Mouse (Mus musculus) MEL (cell line): ENCODE measurements around the gene Pcgf6. TPM values are rescaled to one million over a fixed set of nuclear protein-coding genes. Genes with fewer than 3 reads are reported as not detected.

Experiments
- DNase-seq: peaks from one replicate; pipeline ENCODE4 v3.0.0; 2011; ENCODE audit warnings: low read depth, low spot score
- H3K27ac ChIP-seq: 2 replicates; pipeline ENCODE4 v1.5.1; 2012; ENCODE audit warnings: low read depth, mild to moderate bottlenecking, control low read depth, low read length, moderate library complexity; ENCODE audit not compliant: control insufficient read depth
- H3K27me3 ChIP-seq, 2 experiments: fragments of 150-350 bp in 1 of 2; sonication (generic) in 1 of 2; 2 replicates each; pipeline ENCODE4 v1.6.1; 2012; ENCODE audit warnings: low read length in 2 of 2, mild to moderate bottlenecking in 2 of 2, improper control_type of control experiment in 1 of 2, moderate library complexity in 1 of 2; ENCODE audit not compliant: insufficient read depth in 2 of 2, control insufficient read depth in 1 of 2
- H3K36me3 ChIP-seq, 2 experiments: 2 replicates each; pipeline ENCODE4 v1.6.1; 2012 to 2014; ENCODE audit warnings: low read length in 2 of 2, improper control_type of control experiment in 1 of 2, inconsistent platforms in 1 of 2, mild to moderate bottlenecking in 1 of 2; ENCODE audit not compliant: insufficient read depth in 2 of 2, control insufficient read depth in 1 of 2
- H3K4me1 ChIP-seq, 2 experiments: fragments of 150-350 bp in 1 of 2; sonication (generic) in 1 of 2; 2 replicates each; pipeline ENCODE4 v1.6.1; 2012; ENCODE audit warnings: low read length in 2 of 2, improper control_type of control experiment in 1 of 2, mild to moderate bottlenecking in 1 of 2; ENCODE audit not compliant: insufficient read depth in 2 of 2, control insufficient read depth in 1 of 2
- H3K4me3 ChIP-seq, 2 experiments: fragments of 150-350 bp in 1 of 2; sonication (generic) in 1 of 2; 2 replicates each; pipeline ENCODE4 v1.5.1; 2012; ENCODE audit warnings: low read depth in 2 of 2, low read length in 2 of 2, mild to moderate bottlenecking in 2 of 2, moderate library complexity in 2 of 2, control low read depth in 1 of 2, improper control_type of control experiment in 1 of 2; ENCODE audit not compliant: control insufficient read depth in 1 of 2, insufficient read depth in 1 of 2
- H3K79me2 ChIP-seq: 2 replicates; pipeline ENCODE4 v1.6.1; 2012; ENCODE audit warnings: mild to moderate bottlenecking, low read length, moderate library complexity; ENCODE audit not compliant: control insufficient read depth, poor library complexity, insufficient read depth
- H3K9ac ChIP-seq: 2 replicates; pipeline ENCODE4 v1.6.1; 2012; ENCODE audit warnings: low read depth, mild to moderate bottlenecking, control low read depth, low read length, moderate library complexity; ENCODE audit not compliant: control insufficient read depth, poor library complexity, severe bottlenecking
- H3K9me3 ChIP-seq: fragments of 150-350 bp; sonication (generic); replicated peaks from 2 replicates; pipeline ENCODE4 v1.6.1; 2012; ENCODE audit warnings: mild to moderate bottlenecking, low read length, improper control_type of control experiment, moderate library complexity; ENCODE audit not compliant: insufficient read depth
- BHLHE40 ChIP-seq: IDR thresholded peaks from 2 replicates; pipeline ENCODE4 v1.6.1; 2012; ENCODE audit warnings: low read depth, mild to moderate bottlenecking, inconsistent platforms, low read length, improper control_type of control experiment, borderline replicate concordance
- CHD1 ChIP-seq: IDR thresholded peaks from 2 replicates; pipeline ENCODE4 v1.6.1; 2012; ENCODE audit warnings: low read depth, mild to moderate bottlenecking, inconsistent platforms, low read length, improper control_type of control experiment
- CHD2 ChIP-seq: IDR thresholded peaks from 2 replicates; pipeline ENCODE4 v1.6.1; 2011; ENCODE audit warnings: low read length, improper control_type of control experiment
- CTCF ChIP-seq, 3 experiments: IDR thresholded peaks in 2 of 3; conservative IDR thresholded peaks in 1 of 3; 2 replicates each; pipeline ENCODE4 v1.5.1; 2011 to 2012; ENCODE audit warnings: low read length in 3 of 3, low read depth in 2 of 3, mild to moderate bottlenecking in 2 of 3, improper control_type of control experiment in 1 of 3, inconsistent platforms in 1 of 3, mixed read lengths in 1 of 3, moderate library complexity in 1 of 3; ENCODE audit not compliant: control insufficient read depth in 1 of 3, insufficient read depth in 1 of 3, poor library complexity in 1 of 3, severe bottlenecking in 1 of 3
- E2F4 ChIP-seq: IDR thresholded peaks from 2 replicates; pipeline ENCODE4 v1.6.1; 2011; ENCODE audit warnings: low read depth, low read length, improper control_type of control experiment, borderline replicate concordance
- ELF1 ChIP-seq: IDR thresholded peaks from 2 replicates; pipeline ENCODE4 v1.6.1; 2014; ENCODE audit warnings: low read depth, mild to moderate bottlenecking, inconsistent platforms, low read length, improper control_type of control experiment, moderate library complexity
- ETS1 ChIP-seq: IDR thresholded peaks from 2 replicates; pipeline ENCODE4 v1.6.1; 2012; ENCODE audit warnings: low read depth, mild to moderate bottlenecking, inconsistent platforms, low read length, improper control_type of control experiment, moderate library complexity
- GATA1 ChIP-seq: IDR thresholded peaks from 2 replicates; pipeline ENCODE4 v1.6.1; 2011; ENCODE audit warnings: low read depth, low read length, improper control_type of control experiment
- HCFC1 ChIP-seq: IDR thresholded peaks from 2 replicates; pipeline ENCODE4 v1.6.1; 2012; ENCODE audit warnings: low read depth, mild to moderate bottlenecking, inconsistent platforms, low read length, improper control_type of control experiment, moderate library complexity
- KAT2A ChIP-seq: conservative IDR thresholded peaks from 2 replicates; pipeline ENCODE4 v1.6.1; 2012; ENCODE audit warnings: low read depth, low read length, improper control_type of control experiment, inconsistent platforms
- MAX ChIP-seq: IDR thresholded peaks from 2 replicates; pipeline ENCODE4 v1.6.1; 2011; ENCODE audit warnings: low read length, improper control_type of control experiment
- MAZ ChIP-seq: IDR thresholded peaks from 2 replicates; pipeline ENCODE4 v1.6.1; 2012; ENCODE audit warnings: low read depth, mild to moderate bottlenecking, inconsistent platforms, low read length, improper control_type of control experiment
- MYB ChIP-seq: IDR thresholded peaks from 2 replicates; pipeline ENCODE4 v1.6.1; 2011; ENCODE audit warnings: mild to moderate bottlenecking, low read depth, low read length, improper control_type of control experiment
- MYC ChIP-seq: IDR thresholded peaks from 2 replicates; pipeline ENCODE4 v1.6.1; 2011; ENCODE audit warnings: low read depth, mild to moderate bottlenecking, low read length, improper control_type of control experiment, moderate library complexity
- NELFE ChIP-seq: IDR thresholded peaks from 2 replicates; pipeline ENCODE4 v1.6.1; 2011; ENCODE audit warnings: low read depth, low read length, improper control_type of control experiment
- NRF1 ChIP-seq: IDR thresholded peaks from 2 replicates; pipeline ENCODE4 v1.6.1; 2014; ENCODE audit warnings: low read depth, mild to moderate bottlenecking, inconsistent platforms, low read length, improper control_type of control experiment, moderate library complexity; ENCODE audit not compliant: poor library complexity, insufficient read depth, severe bottlenecking
- POLR2A ChIP-seq, 2 experiments: IDR thresholded peaks; 2 replicates each; pipeline ENCODE4 v1.6.1; 2011 to 2012; ENCODE audit warnings: low read length in 2 of 2, mild to moderate bottlenecking in 2 of 2, control low read depth in 1 of 2, improper control_type of control experiment in 1 of 2, low read depth in 1 of 2, moderate library complexity in 1 of 2; ENCODE audit not compliant: control insufficient read depth in 1 of 2, insufficient read depth in 1 of 2, poor library complexity in 1 of 2
- POLR2AphosphoS2 ChIP-seq: IDR thresholded peaks from 2 replicates; pipeline ENCODE4 v1.6.1; 2011; ENCODE audit warnings: low read length, improper control_type of control experiment
- POLR2AphosphoS5 ChIP-seq: IDR thresholded peaks from 2 replicates; pipeline ENCODE4 v1.6.1; 2012; ENCODE audit warnings: low read depth, borderline replicate concordance, mild to moderate bottlenecking, inconsistent platforms, low read length, moderate library complexity, mixed read lengths
- SIN3A ChIP-seq: IDR thresholded peaks from 2 replicates; pipeline ENCODE4 v1.6.1; 2012; ENCODE audit warnings: low read length, improper control_type of control experiment, inconsistent platforms
- TBP ChIP-seq: IDR thresholded peaks from 2 replicates; pipeline ENCODE4 v1.8.0; 2011; ENCODE audit warnings: low read depth, low read length, improper control_type of control experiment
- TCF12 ChIP-seq: IDR thresholded peaks from 2 replicates; pipeline ENCODE4 v1.6.1; 2014; ENCODE audit warnings: low read depth, mild to moderate bottlenecking, inconsistent platforms, low read length, improper control_type of control experiment, moderate library complexity
- USF1 ChIP-seq: IDR thresholded peaks from 2 replicates; pipeline ENCODE4 v1.6.1; 2014; ENCODE audit warnings: low read depth, mild to moderate bottlenecking, inconsistent platforms, low read length, improper control_type of control experiment, moderate library complexity
- ZC3H11A ChIP-seq: IDR thresholded peaks from 2 replicates; pipeline ENCODE4 v1.6.1; 2012; ENCODE audit warnings: low read depth, mild to moderate bottlenecking, inconsistent platforms, low read length, improper control_type of control experiment
- ZKSCAN1 ChIP-seq: IDR thresholded peaks from 2 replicates; pipeline ENCODE4 v1.6.1; 2012; ENCODE audit warnings: low read depth, mild to moderate bottlenecking, inconsistent platforms, low read length, improper control_type of control experiment, moderate library complexity
- ZMIZ1 ChIP-seq: IDR thresholded peaks from 2 replicates; pipeline ENCODE4 v1.6.1; 2012; ENCODE audit warnings: low read depth, mild to moderate bottlenecking, inconsistent platforms, low read length, improper control_type of control experiment, moderate library complexity
- ZNF384 ChIP-seq: IDR thresholded peaks from 2 replicates; pipeline ENCODE4 v1.6.1; 2012; ENCODE audit warnings: low read depth, mild to moderate bottlenecking, inconsistent platforms, low read length, improper control_type of control experiment
- polyA plus RNA-seq, 2 experiments: library from polyadenylated mRNA; stranded (reverse) in 1 of 2; unstranded in 1 of 2; fragments of >175 nt in 1 of 2; fragments of >200 nt in 1 of 2; gene quantifications; 2 replicates each; pipeline versions ENCODE4 v1.2.1 to v1.2.4; 2012; ENCODE audit warnings: low replicate concordance in 2 of 2, low read depth in 1 of 2; ENCODE audit not compliant: insufficient read length in 2 of 2, insufficient read depth in 1 of 2, missing spikeins in 1 of 2
- total RNA-seq: library from RNA; depleted of rRNA; stranded (reverse); fragments of 300-350 nt; gene quantifications from 2 replicates; pipeline ENCODE4 v1.2.3, GENCODE M21; 2012

The Pcgf6 gene
- total and polyA plus RNA-seq, 3 experiments, result 29.0 to 47.5 TPM; not detected in 1

DNA sequence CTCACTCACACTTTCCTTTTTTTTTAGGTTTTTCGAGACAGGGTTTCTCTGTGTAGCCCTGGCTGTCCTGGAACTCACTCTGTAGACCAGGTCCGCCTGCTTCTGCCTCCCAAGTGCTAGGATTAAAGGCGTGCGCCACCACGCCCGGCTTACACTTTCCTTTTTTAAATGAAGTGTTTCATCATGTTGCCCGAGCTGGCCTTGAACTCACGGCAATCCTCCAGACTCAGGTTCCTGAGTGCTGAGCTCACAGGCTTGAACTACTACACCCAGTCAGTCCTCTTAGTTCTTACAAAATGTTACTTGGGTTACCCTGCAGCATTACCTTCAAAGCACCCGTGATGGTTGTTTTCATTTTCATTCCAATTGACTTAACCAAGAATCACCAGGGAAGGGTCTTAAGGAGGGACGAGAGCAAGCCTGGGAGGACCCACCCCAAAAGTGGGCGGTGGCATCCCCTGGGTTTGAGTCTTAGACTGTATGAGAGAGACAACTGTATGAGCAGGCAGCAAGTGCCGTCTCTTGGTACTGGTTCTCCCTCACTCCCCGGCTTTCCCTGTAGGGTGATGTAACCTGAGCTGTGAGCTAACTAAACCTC, 3.4 kb downstream of the Pcgf6 start:
- H3K27me3 ChIP-seq, result no peaks in the 10 kb centered on the region

DNA sequence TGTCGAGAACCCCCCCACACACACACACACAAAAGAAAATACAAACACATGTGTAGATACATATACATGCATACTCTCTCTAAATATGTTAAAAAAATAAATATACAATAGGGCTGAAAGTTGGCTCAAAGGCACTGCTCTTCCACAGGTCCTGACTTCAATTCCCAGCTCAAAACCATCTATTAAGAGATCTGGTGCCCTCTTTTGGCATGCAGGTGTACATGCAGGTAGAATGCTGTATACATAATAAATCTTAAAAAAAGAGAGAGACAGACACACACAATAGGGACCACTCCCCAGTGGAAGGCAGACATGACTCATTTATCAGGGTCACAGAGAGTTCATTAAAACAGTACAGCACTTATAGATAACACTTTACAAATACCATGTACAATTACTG, 4.4 kb downstream of the Pcgf6 start:
- Histone ChIP-seq H3K27me3 (no peaks in the 10 kb centered on the region), H3K4me1 (peaks cover 4 to 17% of the 10 kb centered on the region in 2 experiments), H3K4me3 (no peak overlapping the region), H3K9me3 (no peaks in the 10 kb centered on the region)
- DNase-seq, result no peak
- TF ChIP-seq TBP (no peak), CTCF (IDR thresholded peaks at IDR 0.05 in 2 of 3, conservative IDR thresholded peaks at IDR 0.05 in 1 of 3; ENCODE audit: control insufficient read depth in 1 of 3, insufficient read depth in 1 of 3, low read depth in 2 of 3, low read length in 3 of 3, poor library complexity in 1 of 3, severe bottlenecking in 1 of 3) (no peak), USF1 (no peak), ZNF384 (no peak), ZC3H11A (no peak), SIN3A (no peak), MYB (no peak), GATA1 (no peak), POLR2AphosphoS2 (no peak), E2F4 (no peak), KAT2A (no peak), POLR2A (IDR thresholded peaks at IDR 0.05; ENCODE audit: control insufficient read depth in 1 of 2, insufficient read depth in 1 of 2, low read depth in 1 of 2, low read length in 2 of 2, poor library complexity in 1 of 2) (no peak), CHD1 (no peak), POLR2AphosphoS5 (no peak), MYC (no peak), HCFC1 (no peak), NELFE (no peak), MAX (no peak), ETS1 (no peak)
- TF ChIP-seq, all 39 proteins: peak for 0
- Histone ChIP-seq H3K9ac (no peak overlapping the region), H3K36me3 (peaks cover 15 to 22% of the 10 kb centered on the region in 2 experiments), H3K27ac (no peak overlapping the region), H3K79me2 (peaks cover 20% of the 10 kb centered on the region)

More for the DNA sequence above, 3.4 kb downstream of the Pcgf6 start:
- no peak for DNase-seq
- H3K4me1 ChIP-seq, result peaks cover 4 to 17% of the 10 kb centered on the region in 2 experiments
- no peak overlapping the region for H3K9ac ChIP-seq
- H3K9me3 ChIP-seq, result no peaks in the 10 kb centered on the region
- TF ChIP-seq NRF1 (no peak), MYC (no peak), ZKSCAN1 (no peak), ZC3H11A (no peak), BHLHE40 (no peak), MAZ (no peak), ELF1 (no peak), NELFE (no peak), CTCF (IDR thresholded peaks at IDR 0.05 in 2 of 3, conservative IDR thresholded peaks at IDR 0.05 in 1 of 3; ENCODE audit: control insufficient read depth in 1 of 3, insufficient read depth in 1 of 3, low read depth in 2 of 3, low read length in 3 of 3, poor library complexity in 1 of 3, severe bottlenecking in 1 of 3) (no peak), CHD2 (no peak), POLR2A (IDR thresholded peaks at IDR 0.05; ENCODE audit: control insufficient read depth in 1 of 2, insufficient read depth in 1 of 2, low read depth in 1 of 2, low read length in 2 of 2, poor library complexity in 1 of 2) (no peak), ZMIZ1 (no peak), TBP (no peak), E2F4 (no peak), TCF12 (no peak)
- no peak overlapping the region for H3K4me3 ChIP-seq
- H3K79me2 ChIP-seq, result peaks cover 20% of the 10 kb centered on the region
- no peak overlapping the region for H3K27ac ChIP-seq
- H3K36me3 ChIP-seq, result peaks cover 12 to 17% of the 10 kb centered on the region in 2 experiments
